Mouse (Mus musculus) cerebellum, adult 2 months (tissue): ENCODE measurements around the gene Adamts16. TPM values are rescaled to one million over a fixed set of nuclear protein-coding genes. Genes with fewer than 3 reads are reported as not detected.

ENCODE experiments used
- DNase-seq, 2 experiments: peaks; one replicate each; pipeline ENCODE4 v3.0.0; 2021
- H3K27ac ChIP-seq: fragments of 200-500 bp; 2 replicates; pipeline ENCODE4 v1.5.1; 2012; ENCODE audit warnings: low read length, control low read depth, inconsistent platforms; ENCODE audit not compliant: insufficient read depth
- H3K27me3 ChIP-seq: fragments of 200-500 bp; 2 replicates; pipeline ENCODE4 v1.6.1; 2012; ENCODE audit warnings: inconsistent platforms, mild to moderate bottlenecking, low read length, moderate library complexity; ENCODE audit not compliant: control insufficient read depth, insufficient read depth
- H3K4me1 ChIP-seq: fragments of 200-500 bp; 2 replicates; pipeline ENCODE4 v1.6.1; 2011; ENCODE audit warnings: low read length; ENCODE audit not compliant: control insufficient read depth, insufficient read depth
- H3K4me3 ChIP-seq: fragments of 200-500 bp; replicated peaks from 2 replicates; pipeline ENCODE3; 2011; ENCODE audit warnings: mild to moderate bottlenecking, low read depth, low read length, control low read depth; ENCODE audit not compliant: insufficient read depth
- CTCF ChIP-seq: fragments of 200-500 bp; IDR thresholded peaks from 2 replicates; pipeline ENCODE4 v1.5.1; 2011; ENCODE audit warnings: low read depth, mild to moderate bottlenecking, control low read depth, low read length, moderate library complexity, borderline replicate concordance; ENCODE audit not compliant: insufficient read depth
- POLR2A ChIP-seq: fragments of 200-500 bp; IDR thresholded peaks from 2 replicates; pipeline ENCODE4 v1.6.1; 2011; ENCODE audit warnings: low read length, control low read depth, borderline replicate concordance; ENCODE audit not compliant: insufficient read depth
- WGBS: fragments of 180-500 bp; shearing (Covaris S2); methylation state at CpG from one replicate; pipeline ENCODE4 v1.1.7; 2018; 5-methylcytosine and 5-hydroxymethylcytosine counted together
- polyA plus RNA-seq: library from polyadenylated mRNA; depleted of rRNA; stranded (reverse); fragments of >200 nt; gene quantifications from 2 replicates; pipeline ENCODE4 v1.2.3, GENCODE M21; 2012; rRNA removed

The Adamts16 gene
- polyA plus RNA-seq, 1 experiment = 6.2 TPM

- DNase-seq = no peak
- Histone ChIP-seq H3K27me3 (no peaks in the 10 kb centered on the region), H3K27ac (no peak overlapping the region), H3K4me3 (no peak overlapping the region), H3K4me1 (no peaks in the 10 kb centered on the region)
- WGBS = 24% methylated on average over 2 of the region's 2 CpGs
- TF ChIP-seq CTCF (no peak), POLR2A (no peak)
Measured at GRCm38 (mm10) chr13:70689452-70689960, 152.1 kb downstream of the Adamts16 start.

GRCm38 (mm10) chr13:70685825-70686224 lies 155.8 kb downstream of the Adamts16 start:
- DNase-seq = no peak
- WGBS = 90% methylated on average over 5 of the region's 5 CpGs
- no peaks in the 10 kb centered on the region for H3K4me1 ChIP-seq
- H3K27ac ChIP-seq = no peak overlapping the region
- H3K4me3 ChIP-seq = no peak overlapping the region
- TF ChIP-seq CTCF (no peak), POLR2A (no peak)
- H3K27me3 ChIP-seq = no peaks in the 10 kb centered on the region

GRCm38 (mm10) chr13:70684976-70685609 lies 156.5 kb downstream of the Adamts16 start:
- whole genome bisulfite sequencing = 73% methylated on average over 7 of the region's 7 CpGs
- TF ChIP-seq POLR2A = no peak
- TF ChIP-seq CTCF = no peak
- H3K27ac ChIP-seq = no peak overlapping the region
- no peaks in the 10 kb centered on the region for H3K4me1 ChIP-seq
- H3K4me3 ChIP-seq = no peak overlapping the region
- no peaks in the 10 kb centered on the region for H3K27me3 ChIP-seq
- DNase-seq = no peak

- H3K27me3 ChIP-seq = no peaks in the 10 kb centered on the region
- no peaks in the 10 kb centered on the region for H3K4me1 ChIP-seq
- H3K4me3 ChIP-seq = no peak overlapping the region
- TF ChIP-seq POLR2A (no peak), CTCF (no peak)
- 89% methylated on average over 7 of the region's 7 CpGs for WGBS
- H3K27ac ChIP-seq = no peak overlapping the region
- no peak for DNase-seq
Measured at GRCm38 (mm10) chr13:70681411-70682183, 160.0 kb downstream of the Adamts16 start.

- Histone ChIP-seq H3K4me3 (no peak overlapping the region), H3K27me3 (no peaks in the 10 kb centered on the region), H3K27ac (no peak overlapping the region), H3K4me1 (peaks cover 6% of the 10 kb centered on the region; the same call in 1 of the 2 replicates)
- 90% methylated on average over 3 of the region's 3 CpGs for WGBS
- TF ChIP-seq CTCF = no peak
- no peak for TF ChIP-seq POLR2A
- DNase-seq = no peak
Measured at GRCm38 (mm10) chr13:70680316-70680715, 161.3 kb downstream of the Adamts16 start.

Other genes starting within 250 kb of the Adamts16 start
- gene Ice1, start 204.2 kb downstream of the Adamts16 start, polyA plus RNA-seq = 82.5 and 84.8 TPM in 2 replicates